Mouse (Mus musculus) midbrain, embryonic 11.5 days (tissue): ENCODE measurements at regions not wholly inside any gene's neighbourhood (a gene's known extent, or its start where the extent isn't known, plus 50 kb on each side); places are given as distances from the start of the nearest gene placed in this dataset.
"Not testable (repeated sequence)": the region's sequence is repeated elsewhere in the genome, so short reads cannot be mapped to it uniquely, and the experiment has no call there.

ENCODE experiments used
- ATAC-seq: fragments of 200-750 bp; cut with Nextera tagmentation; 2 replicates; pipeline ENCODE4 v1.8.0; 2017; ENCODE audit warnings: moderate TSS enrichment, moderate library complexity; ENCODE audit not compliant: low FRiP score
- DNase-seq: peaks from one replicate; pipeline ENCODE4 v3.0.0; 2015; ENCODE audit warnings: low spot score; ENCODE audit errors: missing footprints
- H3K27ac ChIP-seq: fragments of 300-500 bp; sonication (generic); 2 replicates; pipeline ENCODE4 v1.5.1; 2014; ENCODE audit warnings: low read depth, low read length
- H3K27me3 ChIP-seq: fragments of 300-500 bp; sonication (generic); 2 replicates; pipeline ENCODE4 v1.6.1; 2014; ENCODE audit warnings: mild to moderate bottlenecking, low read length, moderate library complexity, mixed read lengths; ENCODE audit not compliant: control insufficient read depth, insufficient read depth
- H3K36me3 ChIP-seq: fragments of 300-500 bp; sonication (generic); 2 replicates; pipeline ENCODE4 v1.6.1; 2014; ENCODE audit warnings: mild to moderate bottlenecking, low read length, moderate library complexity, mixed read lengths; ENCODE audit not compliant: control insufficient read depth, insufficient read depth
- H3K4me1 ChIP-seq: fragments of 300-500 bp; sonication (generic); 2 replicates; pipeline ENCODE4 v1.6.1; 2014; ENCODE audit warnings: low read length; ENCODE audit not compliant: control insufficient read depth, insufficient read depth
- H3K4me2 ChIP-seq: fragments of 300-500 bp; sonication (generic); 2 replicates; pipeline ENCODE4 v1.6.1; 2014; ENCODE audit warnings: mild to moderate bottlenecking, moderate library complexity
- H3K4me3 ChIP-seq: fragments of 300-500 bp; sonication (generic); 2 replicates; pipeline ENCODE4 v1.5.1; 2014; ENCODE audit warnings: low read depth, low read length
- H3K9ac ChIP-seq: fragments of 300-500 bp; sonication (generic); 2 replicates; pipeline ENCODE4 v1.6.1; 2014; ENCODE audit warnings: low read length
- H3K9me3 ChIP-seq: fragments of 300-500 bp; sonication (generic); 2 replicates; pipeline ENCODE4 v1.6.1; 2016; ENCODE audit warnings: low read length; ENCODE audit not compliant: control insufficient read depth
- WGBS: fragments of 180-500 bp; shearing (Covaris S2); extraction: QIAGEN DNeasy Blood & Tissue Kit; methylation state at CpG from one replicate; pipeline ENCODE4 v1.1.7; 2014; 5-methylcytosine and 5-hydroxymethylcytosine counted together

DNA sequence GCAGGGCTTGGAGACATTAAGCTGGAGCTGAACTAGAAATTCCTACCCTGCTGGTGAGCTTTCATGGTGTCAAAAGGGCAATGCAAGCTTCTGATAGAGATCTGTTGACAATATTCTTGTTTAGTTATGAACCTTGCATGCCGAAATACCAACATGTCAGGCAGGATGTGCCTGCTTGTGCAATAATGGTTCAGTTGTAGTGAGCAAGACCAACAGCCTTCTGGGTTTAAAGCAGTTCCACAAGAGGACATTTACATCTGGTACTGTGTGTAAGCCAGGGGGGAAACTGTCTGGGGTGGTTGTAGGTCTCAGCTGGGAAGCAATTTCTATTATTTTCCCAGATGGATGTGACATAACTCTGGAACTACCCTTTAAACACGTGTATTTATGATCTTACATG, 987.6 kb upstream of the Gm38303 start:
- no peaks in the 10 kb centered on the region for H3K36me3 ChIP-seq
- H3K27me3 ChIP-seq = no peaks in the 10 kb centered on the region
- no peaks in the 10 kb centered on the region for H3K9me3 ChIP-seq
- DNase-seq (no peak), ATAC-seq (no peak)
- H3K4me3 ChIP-seq = no peak overlapping the region
- H3K4me1 ChIP-seq = no peaks in the 10 kb centered on the region
- 61% methylated on average over 2 of the region's 2 CpGs for WGBS
- no peak overlapping the region for H3K4me2 ChIP-seq
- H3K27ac ChIP-seq = no peak overlapping the region
- no peak overlapping the region for H3K9ac ChIP-seq

DNA sequence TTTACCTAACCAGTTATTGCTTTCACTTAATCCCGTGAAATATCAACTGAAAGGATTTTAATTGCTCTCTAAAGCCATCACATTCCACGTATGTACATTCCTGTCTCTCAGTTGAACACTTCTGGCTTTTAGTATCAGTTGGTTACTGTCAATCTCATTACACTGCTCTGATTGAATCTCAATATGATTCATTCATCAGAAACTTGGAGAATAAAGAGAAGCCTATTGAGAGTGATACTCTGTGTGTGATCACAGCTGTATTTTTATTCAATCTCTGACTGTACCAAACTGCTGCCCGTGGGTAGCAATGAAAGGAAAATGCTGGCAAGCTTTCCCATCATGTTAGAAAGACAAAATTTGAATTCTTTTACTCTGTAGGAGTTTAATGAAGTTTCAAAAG, 957.5 kb upstream of the Gm38303 start:
- 88% methylated on average over 3 of the region's 3 CpGs for WGBS
- H3K27ac ChIP-seq = no peak overlapping the region
- H3K27me3 ChIP-seq = no peaks in the 10 kb centered on the region
- no peaks in the 10 kb centered on the region for H3K36me3 ChIP-seq
- no peaks in the 10 kb centered on the region for H3K4me1 ChIP-seq
- ATAC-seq (no peak), DNase-seq (no peak)
- H3K4me2 ChIP-seq = no peak overlapping the region
- H3K4me3 ChIP-seq = no peak overlapping the region
- H3K9me3 ChIP-seq = no peaks in the 10 kb centered on the region
- no peak overlapping the region for H3K9ac ChIP-seq

DNA sequence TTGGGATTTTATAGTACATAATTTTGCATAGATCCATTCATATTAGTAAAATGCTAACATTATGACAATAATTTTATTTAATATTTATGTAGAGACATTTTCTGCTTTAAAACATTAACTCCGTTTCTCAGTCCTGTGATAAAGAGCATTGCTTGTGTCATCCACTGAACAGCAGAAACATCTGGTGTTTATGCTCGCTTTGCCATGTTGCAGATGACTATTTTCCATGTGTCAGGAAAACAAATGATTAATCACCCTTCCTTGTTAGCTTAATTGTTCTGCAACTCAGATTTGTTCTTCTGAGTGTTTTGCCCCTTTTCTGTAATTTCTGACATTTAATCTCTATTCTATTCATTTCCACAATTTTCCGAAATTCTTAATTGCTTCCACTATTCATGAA, 925.6 kb upstream of the Gm38303 start:
- Histone ChIP-seq H3K36me3 (no peaks in the 10 kb centered on the region), H3K4me3 (no peak overlapping the region), H3K9me3 (no peaks in the 10 kb centered on the region), H3K27ac (no peak overlapping the region), H3K4me1 (no peaks in the 10 kb centered on the region), H3K9ac (no peak overlapping the region), H3K27me3 (no peaks in the 10 kb centered on the region), H3K4me2 (no peak overlapping the region)
- DNase-seq (no peak), ATAC-seq (no peak)
- 85% methylated on average over 3 of the region's 3 CpGs for WGBS

DNA sequence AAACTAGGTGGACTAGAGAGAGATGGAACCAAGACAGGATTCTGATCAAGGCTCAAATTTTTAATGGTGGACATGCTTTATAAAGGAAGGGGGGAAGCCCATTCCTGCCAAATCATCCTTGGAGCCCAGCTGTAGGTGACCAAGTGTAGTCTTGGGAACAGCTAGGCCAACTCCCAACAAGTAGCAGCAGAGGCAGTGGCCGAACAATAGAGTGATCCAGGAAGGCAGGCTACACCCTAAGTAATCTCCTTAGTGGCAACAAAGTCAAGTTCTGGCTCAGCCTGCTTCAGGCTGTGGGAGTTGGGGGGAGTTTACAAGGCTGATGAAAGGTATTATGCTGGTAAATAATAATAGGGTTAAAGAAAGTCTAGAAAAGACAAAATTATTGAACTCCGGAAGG, 878.5 kb upstream of the Gm38303 start:
- Histone ChIP-seq H3K9me3 (no peaks in the 10 kb centered on the region), H3K27ac (no peak overlapping the region), H3K9ac (no peak overlapping the region), H3K4me1 (no peaks in the 10 kb centered on the region), H3K4me2 (no peak overlapping the region), H3K36me3 (no peaks in the 10 kb centered on the region), H3K27me3 (no peaks in the 10 kb centered on the region), H3K4me3 (no peak overlapping the region)
- no peak for ATAC-seq
- 82% methylated on average over 2 of the region's 2 CpGs for whole genome bisulfite sequencing
- no peak for DNase-seq

GRCm38 (mm10) chr3:11212921-11213648, 877.6 kb upstream of the Gm38303 start:
- DNase-seq (peak; percentile 90), ATAC-seq (peak; percentile 65)
- H3K9ac ChIP-seq, H3K4me2 ChIP-seq, H3K4me1 ChIP-seq, H3K9me3 ChIP-seq, H3K27ac ChIP-seq, H3K4me3 ChIP-seq, H3K36me3 ChIP-seq, H3K27me3 ChIP-seq: not testable (repeated sequence)
- 33% methylated on average over 9 of the region's 9 CpGs for WGBS

- H3K4me2 ChIP-seq, H3K9me3 ChIP-seq, H3K36me3 ChIP-seq, H3K9ac ChIP-seq, DNase-seq, H3K4me1 ChIP-seq, H3K27ac ChIP-seq, H3K27me3 ChIP-seq, H3K4me3 ChIP-seq: not testable (repeated sequence)
- ATAC-seq = peak; percentile 65
- WGBS = 36% methylated on average over 4 of the region's 4 CpGs
These were observed 876.9 kb upstream of the Gm38303 start for GRCm38 (mm10) chr3:11212290-11212912.

DNA sequence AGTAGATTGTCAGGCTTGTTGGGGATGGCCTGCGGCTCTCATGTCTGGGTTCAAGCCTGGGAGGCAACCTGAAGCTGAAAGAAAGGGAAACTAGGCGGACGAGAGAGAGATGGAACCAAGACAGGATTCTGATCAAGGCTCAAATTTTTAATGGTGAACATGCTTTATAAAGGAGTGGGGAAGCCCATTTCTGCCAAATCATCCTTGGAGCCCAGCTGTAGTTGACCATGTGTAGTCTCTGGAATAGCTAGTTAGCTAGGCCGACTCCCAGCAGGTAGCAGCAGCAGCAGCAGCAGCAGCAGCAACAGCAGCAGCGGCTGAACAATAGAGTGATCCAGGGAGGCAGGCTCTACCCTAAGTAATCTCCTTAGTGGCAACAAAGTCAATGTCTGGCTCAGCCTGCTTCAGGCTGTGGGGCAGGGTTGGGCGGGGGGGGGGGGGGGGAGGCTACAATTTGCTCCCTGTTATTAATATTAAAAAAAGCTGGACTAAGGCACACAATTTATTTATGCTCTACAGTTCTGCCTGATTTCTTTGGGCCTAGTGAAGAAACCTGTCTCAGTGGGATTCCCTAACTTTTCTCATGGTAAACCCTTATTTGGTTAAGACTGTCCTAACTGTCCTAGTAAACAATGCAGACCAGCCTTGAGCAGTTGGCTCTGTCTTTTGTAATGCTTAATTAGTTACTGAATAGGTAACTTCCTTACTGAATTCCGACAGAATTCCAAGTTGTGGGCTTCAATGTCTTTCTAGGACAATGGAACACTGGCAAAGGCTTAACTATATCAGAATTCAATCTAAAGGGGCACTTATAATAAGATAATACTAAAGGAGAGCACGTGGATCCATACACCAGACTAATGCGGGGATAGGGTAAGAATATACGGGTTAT, 875.7 kb upstream of the Gm38303 start:
- ATAC-seq = peak; percentile 74

DNA sequence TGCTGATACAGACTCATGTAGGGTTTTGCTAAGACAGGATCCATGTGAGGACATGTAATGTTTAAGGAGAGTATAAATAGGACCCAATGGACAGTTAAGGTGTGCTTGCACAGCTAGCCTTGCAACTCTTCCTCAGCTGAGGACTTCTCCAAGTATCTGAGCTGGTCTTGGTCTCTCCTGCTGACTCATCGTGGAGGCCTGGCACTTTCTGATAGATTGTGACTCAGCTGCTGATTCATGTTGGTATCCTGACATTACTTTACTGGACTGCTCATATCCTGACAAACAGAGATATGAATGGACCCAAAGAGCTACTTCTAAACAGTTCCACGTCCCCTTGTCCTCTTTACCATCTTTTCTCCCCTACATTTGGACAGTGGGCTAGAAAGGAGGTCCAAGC, 838.5 kb upstream of the Gm38303 start:
- H3K4me2 ChIP-seq = no peak overlapping the region
- no peaks in the 10 kb centered on the region for H3K27me3 ChIP-seq
- ATAC-seq (no peak), DNase-seq (no peak)
- no peaks in the 10 kb centered on the region for H3K9me3 ChIP-seq
- H3K9ac ChIP-seq = no peak overlapping the region
- no peaks in the 10 kb centered on the region for H3K4me1 ChIP-seq
- no peaks in the 10 kb centered on the region for H3K36me3 ChIP-seq
- no peak overlapping the region for H3K27ac ChIP-seq
- H3K4me3 ChIP-seq = no peak overlapping the region
- WGBS = 71% methylated on average over 2 of the region's 2 CpGs

More for the DNA sequence above, 875.7 kb upstream of the Gm38303 start:
- H3K9ac ChIP-seq, H3K4me3 ChIP-seq, H3K4me2 ChIP-seq, H3K9me3 ChIP-seq, H3K27me3 ChIP-seq, H3K36me3 ChIP-seq, H3K4me1 ChIP-seq, H3K27ac ChIP-seq: not testable (repeated sequence)
- 51% methylated on average over 9 of the region's 10 CpGs for WGBS
- peak; percentile 85 for DNase-seq

GRCm38 (mm10) chr3:11155350-11155749, 819.9 kb upstream of the Gm38303 start:
- Histone ChIP-seq H3K36me3 (no peaks in the 10 kb centered on the region), H3K4me2 (no peak overlapping the region), H3K4me1 (no peaks in the 10 kb centered on the region), H3K9ac (no peak overlapping the region), H3K27ac (no peak overlapping the region), H3K4me3 (no peak overlapping the region), H3K9me3 (no peaks in the 10 kb centered on the region), H3K27me3 (no peaks in the 10 kb centered on the region)
- ATAC-seq (no peak), DNase-seq (peak; percentile 67)
- 83% methylated on average over 1 of the region's 1 CpGs for WGBS
